Mouse (Mus musculus) bone marrow macrophage, adult 2 months (primary cell): ENCODE measurements around the gene Rtn2. TPM values are rescaled to one million over a fixed set of nuclear protein-coding genes. Genes with fewer than 3 reads are reported as not detected.

Source experiments
- H3K27ac ChIP-seq: 2 replicates; pipeline ENCODE4 v1.5.1; 2012; ENCODE audit warnings: low read depth, low read length; ENCODE audit not compliant: insufficient read depth
- H3K4me1 ChIP-seq: 2 replicates; pipeline ENCODE4 v1.6.1; 2012; ENCODE audit warnings: low read length; ENCODE audit not compliant: control insufficient read depth, insufficient read depth
- H3K4me3 ChIP-seq: 2 replicates; pipeline ENCODE4 v1.5.1; 2012; ENCODE audit warnings: mild to moderate bottlenecking, low read length, moderate library complexity; ENCODE audit not compliant: insufficient read depth
- CTCF ChIP-seq: IDR thresholded peaks from 2 replicates; pipeline ENCODE4 v1.5.1; 2012; ENCODE audit warnings: low read depth, mild to moderate bottlenecking, low read length, moderate library complexity
- POLR2A ChIP-seq: IDR thresholded peaks from 2 replicates; pipeline ENCODE4 v1.6.1; 2012; ENCODE audit warnings: mild to moderate bottlenecking, low read depth, low read length, borderline replicate concordance
- polyA plus RNA-seq: library from polyadenylated mRNA; stranded (reverse); fragments of >200 nt; gene quantifications from 2 replicates; pipeline ENCODE4 v1.2.4, GENCODE M21; 2012; ENCODE audit not compliant: missing spikeins, insufficient read depth, insufficient read length

Gene Rtn2
- 1.4 and 2.0 TPM in 2 replicates for polyA plus RNA-seq

DNA sequence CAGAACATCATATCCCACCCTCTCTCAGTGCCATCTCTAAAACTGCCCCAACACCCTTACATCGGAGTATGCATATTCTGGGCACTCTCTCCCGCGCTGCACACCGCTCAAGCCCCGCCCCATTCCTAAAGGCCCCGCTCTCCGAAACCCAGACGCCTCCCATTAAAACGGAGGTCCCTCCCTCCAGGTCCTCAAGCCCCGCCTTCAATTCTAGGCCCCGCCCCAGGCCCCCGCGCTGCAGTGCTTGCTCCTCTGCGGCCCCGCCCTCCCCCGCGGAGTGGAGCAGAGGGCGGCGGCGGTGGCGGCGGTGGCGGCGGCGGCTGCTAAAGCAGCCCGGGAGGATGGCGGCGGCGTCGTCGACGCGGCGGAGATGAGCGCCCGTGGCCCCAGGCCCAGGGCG lies at the start of gene Rtn2:
TSS of gene Rtn2 (plus strand) at position 240 of the 400 bp plus-strand sequence.
- H3K4me1 ChIP-seq, result peaks cover 6% of the 10 kb centered on the region
- peak within 1 kb of the TSS; percentile 59 for H3K4me3 ChIP-seq
- H3K27ac ChIP-seq, result no peak within 1 kb of the TSS
- TF ChIP-seq CTCF (no peak), POLR2A (no peak)

DNA sequence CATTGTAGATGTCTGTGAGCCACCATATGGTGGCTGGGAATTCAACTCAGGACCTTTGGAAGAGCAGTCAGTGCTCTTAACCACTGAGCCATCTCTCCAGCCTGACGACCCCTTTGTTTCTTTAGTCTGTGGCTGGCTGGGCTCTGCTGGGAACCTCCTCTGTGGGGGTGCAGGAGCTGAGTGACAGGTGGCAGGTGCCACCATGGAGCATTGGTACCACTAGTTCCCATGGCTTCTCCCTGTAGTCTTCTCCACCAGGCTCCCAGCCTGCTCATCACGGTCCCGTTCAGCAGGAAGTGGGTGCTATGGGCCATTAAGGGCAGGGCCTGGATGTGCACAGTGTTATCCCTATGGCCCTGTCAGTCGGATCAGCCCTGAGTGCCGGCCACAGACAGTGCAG lies 47.8 kb upstream of the Rtn2 start:
- Histone ChIP-seq H3K4me1 (peaks cover 33% of the 10 kb centered on the region), H3K27ac (peak overlapping the region; percentile 7; the same call in 1 of the 2 replicates), H3K4me3 (no peak overlapping the region)
- TF ChIP-seq CTCF (no peak), POLR2A (no peak)

DNA sequence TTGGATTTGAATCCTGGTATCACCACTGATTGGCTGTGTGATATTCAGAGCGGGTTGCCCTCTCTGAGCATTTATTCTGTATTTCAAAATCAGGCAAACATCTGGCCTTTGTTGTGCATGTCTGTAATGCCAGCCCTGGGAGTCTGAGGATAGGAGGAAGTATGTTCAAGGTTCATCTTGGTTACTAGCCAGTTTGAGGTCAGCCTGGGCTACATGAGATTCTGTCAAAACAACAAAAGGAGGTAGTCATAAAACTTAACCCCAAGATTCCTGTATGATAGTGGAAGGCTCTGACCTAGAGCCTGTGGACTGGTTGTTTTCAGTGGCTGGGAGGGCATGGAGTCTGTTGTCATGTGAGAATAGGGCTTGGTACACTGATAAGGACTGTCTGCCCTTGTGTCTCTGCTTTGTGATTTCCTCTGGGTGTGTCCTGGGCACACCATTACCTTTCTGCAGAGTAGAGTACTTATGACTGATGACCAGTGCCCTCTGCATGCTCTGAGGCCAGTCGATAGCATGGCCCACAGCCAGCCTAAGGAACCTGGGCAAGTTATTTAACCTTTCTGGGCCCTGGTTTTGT lies 47.2 kb upstream of the Rtn2 start:
- H3K27ac ChIP-seq, result peak overlapping the region; percentile 7; the same call in 1 of the 2 replicates
- no peak for TF ChIP-seq POLR2A
- TF ChIP-seq CTCF, result no peak
- H3K4me3 ChIP-seq, result no peak overlapping the region
- H3K4me1 ChIP-seq, result peaks cover 30% of the 10 kb centered on the region

DNA sequence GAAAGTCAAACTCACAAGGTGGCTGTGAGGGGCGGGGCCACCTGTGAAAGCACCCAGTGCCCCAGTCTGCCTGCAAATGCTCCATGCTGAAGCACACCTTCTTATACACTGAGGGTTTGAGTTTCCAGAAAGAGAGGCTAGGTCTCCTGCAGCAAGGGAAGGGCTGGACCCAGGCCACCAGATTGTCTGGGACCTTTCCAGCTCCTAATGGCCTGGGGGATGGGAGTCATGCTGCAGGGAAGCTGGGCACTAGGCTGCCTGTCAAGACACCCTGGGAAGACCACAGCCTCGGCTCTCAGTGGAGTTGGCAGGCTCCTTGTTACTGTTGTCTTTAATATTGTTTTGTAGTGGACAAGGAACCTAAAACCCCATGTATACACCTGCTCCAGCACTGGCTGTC lies 46.0 kb upstream of the Rtn2 start:
- TF ChIP-seq POLR2A (no peak), CTCF (no peak)
- Histone ChIP-seq H3K4me3 (no peak overlapping the region), H3K27ac (no peak overlapping the region), H3K4me1 (peaks cover 27% of the 10 kb centered on the region)

DNA sequence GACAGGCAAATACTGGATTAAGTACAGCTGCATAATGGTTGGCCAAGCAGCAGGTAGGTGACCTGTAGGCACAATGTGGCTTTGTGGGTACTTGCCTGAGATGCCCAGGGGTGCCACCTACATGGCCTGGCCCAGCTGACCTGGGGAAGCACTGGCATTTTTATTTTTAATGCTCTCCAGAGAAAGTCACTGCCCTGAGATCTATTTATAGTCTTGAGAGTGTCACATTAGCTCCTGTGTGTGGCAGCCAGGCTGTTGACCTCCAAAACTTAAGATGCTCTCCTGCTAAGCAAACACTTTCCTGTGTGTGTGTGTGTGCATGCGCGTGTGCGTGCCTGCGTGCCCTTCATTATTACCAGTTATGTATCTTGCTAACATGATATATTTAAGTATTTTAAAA lies 44.1 kb upstream of the Rtn2 start:
- no peak for TF ChIP-seq CTCF
- TF ChIP-seq POLR2A, result no peak
- Histone ChIP-seq H3K27ac (no peak overlapping the region), H3K4me1 (peaks cover 22% of the 10 kb centered on the region), H3K4me3 (no peak overlapping the region)

DNA sequence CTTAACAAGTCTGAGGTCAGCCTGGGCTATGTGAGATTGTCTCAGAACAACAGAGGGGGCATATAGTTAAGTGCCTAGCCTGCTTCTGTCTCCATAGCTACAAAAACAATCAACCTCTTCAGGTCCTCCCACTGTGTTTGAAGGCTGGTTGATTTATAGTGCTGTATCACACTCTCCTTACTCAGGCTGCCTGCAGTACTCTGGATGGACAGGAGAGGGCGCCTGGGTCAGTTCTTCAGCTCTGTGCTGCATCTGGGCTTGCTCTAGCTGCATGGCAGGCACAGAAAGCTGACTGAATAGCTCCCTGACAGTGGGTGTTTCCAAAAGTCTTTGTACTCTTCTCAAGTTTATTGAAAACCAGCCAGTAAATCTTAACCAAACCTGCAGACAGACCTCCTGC lies 43.0 kb upstream of the Rtn2 start:
- H3K27ac ChIP-seq, result no peak overlapping the region
- no peak overlapping the region for H3K4me3 ChIP-seq
- peaks cover 22% of the 10 kb centered on the region for H3K4me1 ChIP-seq
- TF ChIP-seq CTCF (peak; percentile 95), POLR2A (no peak)

DNA sequence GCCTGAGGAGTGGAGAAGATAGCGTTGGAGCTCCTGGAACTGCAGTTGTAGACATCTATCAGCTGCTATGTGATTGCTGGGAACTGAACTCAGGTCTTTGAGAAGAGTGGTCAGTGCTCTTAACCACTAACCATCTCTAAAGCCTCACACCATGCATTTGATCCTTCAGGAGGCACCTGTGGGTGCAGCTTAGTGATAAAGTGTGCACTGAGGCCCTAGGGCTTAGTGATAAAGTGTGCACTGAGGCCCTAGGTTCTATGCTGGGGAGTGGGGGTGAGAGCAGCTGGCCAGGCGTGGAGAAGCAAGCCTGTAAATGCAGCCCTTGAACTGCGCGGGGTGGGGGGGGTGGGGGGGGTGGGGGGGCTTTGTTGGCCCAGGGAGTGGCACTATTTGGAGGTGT lies 42.4 kb upstream of the Rtn2 start:
- Histone ChIP-seq H3K4me3 (no peak overlapping the region), H3K4me1 (peaks cover 17% of the 10 kb centered on the region), H3K27ac (no peak overlapping the region)
- no peak for TF ChIP-seq POLR2A

GRCm38 (mm10) chr7:19240905-19241463 lies 41.4 kb upstream of the Rtn2 start:
- Histone ChIP-seq H3K4me1 (peaks cover 9% of the 10 kb centered on the region), H3K4me3 (no peak overlapping the region), H3K27ac (no peak overlapping the region)
- TF ChIP-seq CTCF (no peak), POLR2A (no peak)

DNA sequence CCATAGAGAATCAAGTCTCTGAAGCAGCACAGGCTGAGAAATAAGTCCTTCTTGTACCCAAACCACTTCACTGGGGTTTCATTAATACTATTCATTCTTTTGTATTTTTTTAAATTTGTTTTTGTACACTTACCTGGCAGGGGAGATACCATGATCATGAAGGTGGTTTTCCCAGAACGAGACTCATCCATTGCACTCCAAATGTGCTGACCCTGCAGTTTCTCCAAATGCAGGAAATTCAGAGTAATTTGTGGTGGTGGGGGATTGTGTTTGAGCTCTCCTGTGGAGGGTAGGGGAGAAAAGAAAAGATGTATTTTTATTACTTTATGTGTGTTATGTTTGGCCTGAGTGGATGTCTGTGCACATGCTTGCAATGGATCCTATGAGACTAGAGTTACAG lies 40.4 kb upstream of the Rtn2 start:
- Histone ChIP-seq H3K27ac (no peak overlapping the region), H3K4me3 (no peak overlapping the region), H3K4me1 (peaks cover 8% of the 10 kb centered on the region)
- TF ChIP-seq POLR2A (no peak), CTCF (no peak)

DNA sequence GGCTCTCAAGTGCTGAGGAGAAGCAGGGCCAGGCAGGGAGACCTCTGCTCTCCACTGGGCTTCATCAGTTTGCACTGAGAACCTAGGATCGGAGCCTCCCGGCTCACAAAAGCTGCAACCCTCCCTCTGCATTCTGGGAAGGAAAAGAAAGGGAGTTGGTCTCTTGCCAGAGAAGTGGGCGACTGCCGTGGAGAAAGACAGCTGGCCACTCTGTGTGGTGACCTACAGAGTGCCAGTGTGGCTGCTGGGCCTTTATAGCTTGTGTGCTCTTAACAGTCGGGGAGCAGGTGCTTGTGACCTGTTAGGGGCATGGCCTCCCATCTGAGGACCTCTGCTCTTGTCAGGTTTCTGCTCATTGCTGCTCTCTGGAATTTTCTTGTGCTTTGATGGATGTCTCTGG lies 38.6 kb upstream of the Rtn2 start:
- no peak for TF ChIP-seq CTCF
- Histone ChIP-seq H3K4me3 (no peak overlapping the region), H3K27ac (no peak overlapping the region), H3K4me1 (0 out of 2 replicates have a peak, but pooled peaks cover 3% of the 10 kb centered on the region)

DNA sequence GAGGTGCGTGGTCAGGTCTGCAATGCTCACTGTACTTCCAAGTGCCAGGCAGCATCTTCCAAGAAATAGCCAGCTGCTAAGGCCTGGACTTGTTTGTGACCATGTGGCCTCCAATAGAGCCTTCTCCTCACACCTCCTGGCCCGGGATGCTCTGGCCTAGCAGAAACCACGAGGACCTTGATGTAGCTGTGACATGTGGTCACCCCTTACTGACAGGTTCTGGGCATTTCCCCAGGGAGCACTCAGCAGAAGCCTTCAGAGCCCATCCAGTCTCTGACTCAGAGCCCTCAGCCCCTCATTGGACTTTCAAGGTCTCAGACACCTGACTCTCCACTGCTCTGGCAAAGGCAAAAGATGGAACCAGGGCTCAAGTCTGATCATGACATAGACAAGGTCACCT lies 37.3 kb upstream of the Rtn2 start:
- Histone ChIP-seq H3K27ac (no peak overlapping the region), H3K4me1 (no peaks in the 10 kb centered on the region), H3K4me3 (no peak overlapping the region)
- TF ChIP-seq POLR2A (no peak), CTCF (no peak)

DNA sequence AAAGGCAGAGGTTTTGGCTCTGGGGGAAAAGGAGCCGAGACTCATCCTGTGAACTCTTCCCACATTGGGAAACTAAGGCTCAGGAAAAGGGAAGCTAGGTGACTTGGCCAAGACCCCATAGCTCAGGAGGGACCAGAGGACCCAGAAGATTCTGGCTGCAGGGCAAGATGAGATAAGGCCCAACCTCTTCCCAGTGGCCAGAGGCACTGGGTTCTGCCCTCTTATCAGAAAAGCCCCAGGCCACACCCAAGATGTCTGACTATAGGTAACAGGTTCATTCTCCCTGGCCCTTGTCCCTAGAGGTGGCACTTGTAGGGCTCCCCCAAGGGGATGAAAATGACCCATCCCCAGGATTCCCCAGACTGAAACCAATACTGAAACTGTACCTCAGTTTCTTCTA lies 35.6 kb upstream of the Rtn2 start:
- Histone ChIP-seq H3K27ac (no peak overlapping the region), H3K4me3 (no peak overlapping the region), H3K4me1 (no peaks in the 10 kb centered on the region)
- TF ChIP-seq POLR2A, result no peak
- no peak for TF ChIP-seq CTCF
